Mouse (Mus musculus) spleen, adult 2 months (tissue): ENCODE results near the gene Pik3cd. TPM values are rescaled to one million over a fixed set of nuclear protein-coding genes. Genes with fewer than 3 reads are reported as not detected.

ENCODE experiments used
- DNase-seq, 2 experiments: peaks; one replicate each; pipeline versions ENCODE4 v3.0.0 to v3.0.0-alpha.2; 2012 to 2021; ENCODE audit warnings: low spot score in 2 of 2, low read depth in 1 of 2
- H3K27ac ChIP-seq: fragments of 200-500 bp; 2 replicates; pipeline ENCODE4 v1.5.1; 2012; ENCODE audit warnings: low read length, inconsistent platforms; ENCODE audit not compliant: insufficient read depth
- H3K27me3 ChIP-seq: fragments of 200-500 bp; 2 replicates; pipeline ENCODE4 v1.6.1; 2012; ENCODE audit warnings: mild to moderate bottlenecking, moderate library complexity, low read length, inconsistent platforms; ENCODE audit not compliant: control insufficient read depth, insufficient read depth
- H3K36me3 ChIP-seq: fragments of 200-500 bp; 2 replicates; pipeline ENCODE4 v1.6.1; 2012; ENCODE audit warnings: mild to moderate bottlenecking, low read length, inconsistent platforms; ENCODE audit not compliant: control insufficient read depth, insufficient read depth
- H3K4me1 ChIP-seq: fragments of 200-500 bp; 2 replicates; pipeline ENCODE4 v1.6.1; 2011; ENCODE audit warnings: inconsistent platforms; ENCODE audit not compliant: control insufficient read depth, insufficient read depth, insufficient read length
- H3K4me3 ChIP-seq: fragments of 200-500 bp; 2 replicates; pipeline ENCODE4 v1.5.1; 2011; ENCODE audit warnings: mild to moderate bottlenecking, inconsistent platforms; ENCODE audit not compliant: insufficient read depth, insufficient read length; ENCODE audit errors: extremely low read depth
- CTCF ChIP-seq: fragments of 200-500 bp; IDR thresholded peaks from 2 replicates; pipeline ENCODE4 v1.5.1; 2011; ENCODE audit warnings: mild to moderate bottlenecking, inconsistent platforms; ENCODE audit not compliant: insufficient read depth, insufficient read length, insufficient replicate concordance; ENCODE audit errors: extremely low read depth
- POLR2A ChIP-seq: fragments of 200-500 bp; IDR thresholded peaks from 2 replicates; pipeline ENCODE4 v1.6.1; 2011; ENCODE audit warnings: low read depth, low read length, inconsistent platforms
- WGBS: fragments of 180-500 bp; shearing (Covaris S2); methylation state at CpG from one replicate; pipeline ENCODE4 v1.1.7; 2018; 5-methylcytosine and 5-hydroxymethylcytosine counted together
- polyA plus RNA-seq: library from polyadenylated mRNA; depleted of rRNA; stranded (reverse); fragments of >200 nt; gene quantifications from 2 replicates; pipeline ENCODE4 v1.2.3, GENCODE M21; 2012; rRNA removed

The Pik3cd gene
- polyA plus RNA-seq, 1 experiment, result 104 TPM

DNA sequence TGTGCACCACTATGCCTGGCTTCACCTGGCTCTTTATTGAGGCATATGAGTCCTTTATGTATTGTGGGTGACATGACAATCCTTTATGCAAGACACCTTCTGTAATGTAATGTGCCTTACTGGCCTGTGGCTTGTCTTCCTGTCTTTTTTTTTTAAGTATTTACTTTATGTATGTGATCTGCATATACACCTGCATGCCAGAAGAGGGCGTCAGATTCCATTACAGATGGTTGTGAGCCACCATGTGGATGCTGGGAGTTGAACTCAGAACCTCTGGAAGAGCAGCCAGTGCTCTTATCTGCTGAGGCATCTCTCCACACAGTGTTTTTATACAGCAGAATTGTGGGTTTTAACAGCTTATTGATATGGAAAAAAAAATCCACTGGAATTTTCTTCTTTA, 98.5 kb downstream of the Pik3cd start:
- no peaks in the 10 kb centered on the region for H3K36me3 ChIP-seq
- H3K4me1 ChIP-seq, result no peaks in the 10 kb centered on the region
- TF ChIP-seq POLR2A (no peak), CTCF (no peak)
- DNase-seq, result no peak
- no peak overlapping the region for H3K27ac ChIP-seq
- WGBS, result 63% methylated on average over 1 of the region's 1 CpGs
- H3K27me3 ChIP-seq, result no peaks in the 10 kb centered on the region
- H3K4me3 ChIP-seq, result no peak overlapping the region

DNA sequence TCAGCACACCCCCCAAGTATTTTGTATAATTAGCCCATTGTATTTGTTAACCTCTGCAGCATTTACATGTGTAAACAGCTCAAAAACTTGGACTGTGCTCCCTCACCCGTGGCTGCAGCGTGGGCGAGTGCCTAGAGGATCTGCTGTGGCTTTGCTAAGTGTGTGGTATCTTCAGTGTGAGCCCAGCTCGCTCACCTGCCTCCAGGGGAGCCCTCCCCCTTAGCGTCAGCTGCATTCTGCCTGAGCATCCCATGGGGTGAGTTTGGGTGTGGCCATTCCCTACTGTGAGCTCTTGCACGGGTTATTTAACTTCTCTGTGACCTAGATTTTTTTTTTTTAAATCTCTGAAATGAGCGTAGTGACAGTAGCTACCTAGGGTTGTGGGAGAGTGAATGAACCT, 100.1 kb downstream of the Pik3cd start:
- DNase-seq, result no peak
- 61% methylated on average over 7 of the region's 7 CpGs for WGBS
- TF ChIP-seq CTCF (no peak), POLR2A (no peak)
- no peaks in the 10 kb centered on the region for H3K27me3 ChIP-seq
- no peaks in the 10 kb centered on the region for H3K4me1 ChIP-seq
- H3K27ac ChIP-seq, result no peak overlapping the region
- no peaks in the 10 kb centered on the region for H3K36me3 ChIP-seq
- no peak overlapping the region for H3K4me3 ChIP-seq

DNA sequence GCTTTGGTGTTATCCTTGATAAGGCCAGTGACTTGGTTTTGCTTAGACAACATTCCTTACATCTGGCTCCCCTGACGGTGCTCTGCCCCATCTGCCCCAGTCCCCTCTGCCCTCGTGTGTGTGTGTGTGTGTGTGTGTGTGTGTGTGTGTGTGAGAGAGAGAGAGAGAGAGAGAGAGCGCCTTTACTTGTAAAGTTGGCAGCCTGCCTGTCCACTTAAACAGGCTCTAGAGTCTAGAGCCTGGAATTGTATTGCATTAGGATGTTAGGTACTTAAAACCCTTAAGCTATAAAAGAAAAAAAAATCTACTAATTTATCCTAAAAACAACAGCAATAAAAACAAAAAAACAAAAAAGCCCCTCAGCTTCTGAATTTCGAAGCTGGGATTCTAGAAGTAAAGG, 100.9 kb downstream of the Pik3cd start:
- no peaks in the 10 kb centered on the region for H3K4me1 ChIP-seq
- TF ChIP-seq POLR2A, result no peak
- no peak for TF ChIP-seq CTCF
- H3K27me3 ChIP-seq, result no peaks in the 10 kb centered on the region
- 61% methylated on average over 4 of the region's 4 CpGs for WGBS
- DNase-seq, result no peak
- H3K4me3 ChIP-seq, result no peak overlapping the region
- H3K36me3 ChIP-seq, result no peaks in the 10 kb centered on the region
- H3K27ac ChIP-seq, result no peak overlapping the region

DNA sequence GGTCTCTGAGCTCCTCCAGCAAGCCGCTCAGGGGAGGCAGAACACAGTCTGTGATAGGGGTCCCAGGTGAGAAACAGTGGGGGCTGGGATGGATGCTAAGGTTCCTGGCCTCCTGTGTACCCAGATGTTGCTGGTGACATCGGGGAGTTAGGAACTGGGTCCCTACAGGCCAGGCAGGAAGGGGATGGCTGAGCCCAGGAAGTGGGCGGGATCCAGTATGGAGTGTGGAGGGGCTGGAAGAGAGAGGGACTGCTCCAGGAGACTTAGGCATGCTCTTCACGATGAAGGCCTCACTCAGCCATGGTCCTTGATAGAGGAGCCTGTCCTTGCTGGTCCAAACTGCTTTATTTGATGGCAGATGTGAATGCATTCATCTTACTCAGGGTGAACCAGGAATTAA, 102.2 kb downstream of the Pik3cd start:
- DNase-seq, result no peak
- Histone ChIP-seq H3K27me3 (no peaks in the 10 kb centered on the region), H3K4me3 (no peak overlapping the region), H3K36me3 (no peaks in the 10 kb centered on the region), H3K4me1 (no peaks in the 10 kb centered on the region), H3K27ac (no peak overlapping the region)
- WGBS, result 68% methylated on average over 4 of the region's 4 CpGs
- TF ChIP-seq POLR2A (no peak), CTCF (no peak)

DNA sequence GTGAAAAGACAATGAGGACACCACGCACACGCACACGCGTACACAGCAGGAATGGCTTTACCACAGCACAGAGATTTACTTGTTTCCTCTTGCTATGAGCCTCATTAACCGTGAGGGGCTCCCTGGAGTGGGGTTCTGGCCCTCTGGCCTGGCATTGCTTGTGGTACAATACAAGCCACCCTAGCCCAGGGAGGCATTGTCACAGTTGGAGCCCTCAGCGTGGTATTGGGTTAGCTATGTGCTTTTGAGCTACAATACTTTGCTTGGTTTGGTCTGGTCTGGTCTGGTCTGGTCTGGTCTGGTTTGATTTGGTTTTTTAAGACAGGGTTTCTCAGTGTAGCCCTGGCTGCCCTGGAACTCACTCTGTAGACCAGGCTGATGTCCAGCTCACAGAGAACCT, 102.8 kb downstream of the Pik3cd start:
- H3K27ac ChIP-seq, result no peak overlapping the region
- H3K27me3 ChIP-seq, result no peaks in the 10 kb centered on the region
- DNase-seq, result no peak
- TF ChIP-seq CTCF, result no peak
- no peak for TF ChIP-seq POLR2A
- H3K36me3 ChIP-seq, result no peaks in the 10 kb centered on the region
- WGBS, result 90% methylated on average over 6 of the region's 6 CpGs
- no peaks in the 10 kb centered on the region for H3K4me1 ChIP-seq
- no peak overlapping the region for H3K4me3 ChIP-seq

Other genes with a start within 250 kb of the Pik3cd start
- gene Rbp7, start 247.6 kb downstream of the Pik3cd start, polyA plus RNA-seq, result not detected in 2 replicates
- not detected in 2 replicates for gene Tmem274, start 225.2 kb downstream of the Pik3cd start, polyA plus RNA-seq
- 3.4 and 4.2 TPM in 2 replicates for gene Nmnat1, start 217.4 kb downstream of the Pik3cd start, polyA plus RNA-seq
- gene Lzic, start 217.3 kb downstream of the Pik3cd start, polyA plus RNA-seq, result 8.0 and 8.5 TPM in 2 replicates
- 5.3 and 5.5 TPM in 2 replicates for gene Ctnnbip1, start 184.3 kb downstream of the Pik3cd start, polyA plus RNA-seq
- 13.4 and 17.2 TPM in 2 replicates for gene Clstn1, start 116.1 kb downstream of the Pik3cd start, polyA plus RNA-seq
- 24.3 and 30.7 TPM in 2 replicates for gene Tmem201, start 35.5 kb upstream of the Pik3cd start, polyA plus RNA-seq
- 5.4 and 7.1 TPM in 2 replicates for gene Slc25a33, start 71.7 kb upstream of the Pik3cd start, polyA plus RNA-seq